Mouse (Mus musculus) neural tube, embryonic 11.5 days (tissue): ENCODE data around the gene Nid1. TPM values are rescaled to one million over a fixed set of nuclear protein-coding genes. Genes with fewer than 3 reads are reported as not detected.

ENCODE experiments used
- ATAC-seq: fragments of 200-750 bp; cut with Nextera tagmentation; 2 replicates; pipeline ENCODE4 v1.8.0; 2017; ENCODE audit warnings: moderate number of reproducible peaks, mild to moderate bottlenecking, moderate TSS enrichment, moderate library complexity; ENCODE audit not compliant: insufficient read depth, low FRiP score, low TSS enrichment
- DNase-seq: peaks from one replicate; pipeline ENCODE4 v3.0.0-alpha.2; 2015; ENCODE audit warnings: low spot score
- H3K27ac ChIP-seq: fragments of 300-500 bp; sonication (generic); 2 replicates; pipeline ENCODE4 v1.5.1; 2014; ENCODE audit warnings: low read depth, mild to moderate bottlenecking, low read length
- H3K27me3 ChIP-seq: fragments of 300-500 bp; sonication (generic); 2 replicates; pipeline ENCODE4 v1.6.1; 2014; ENCODE audit warnings: mild to moderate bottlenecking, low read length, mixed read lengths; ENCODE audit not compliant: control insufficient read depth, insufficient read depth
- H3K36me3 ChIP-seq: fragments of 300-500 bp; sonication (generic); 2 replicates; pipeline ENCODE4 v1.6.1; 2014; ENCODE audit warnings: mild to moderate bottlenecking, low read length, moderate library complexity, mixed read lengths; ENCODE audit not compliant: control insufficient read depth, insufficient read depth
- H3K4me1 ChIP-seq: fragments of 300-500 bp; sonication (generic); 2 replicates; pipeline ENCODE4 v1.6.1; 2014; ENCODE audit warnings: low read length, mixed read lengths; ENCODE audit not compliant: control insufficient read depth, insufficient read depth
- H3K4me2 ChIP-seq: fragments of 300-500 bp; sonication (generic); 2 replicates; pipeline ENCODE4 v1.6.1; 2014; ENCODE audit warnings: low read depth, mild to moderate bottlenecking, moderate library complexity
- H3K4me3 ChIP-seq: fragments of 300-500 bp; sonication (generic); 2 replicates; pipeline ENCODE4 v1.5.1; 2014; ENCODE audit warnings: low read depth, low read length
- H3K9ac ChIP-seq: fragments of 300-500 bp; sonication (generic); 2 replicates; pipeline ENCODE4 v1.6.1; 2014; ENCODE audit warnings: mild to moderate bottlenecking, low read length
- H3K9me3 ChIP-seq: fragments of 300-500 bp; sonication (generic); 2 replicates; pipeline ENCODE4 v1.6.1; 2016; ENCODE audit warnings: low read length; ENCODE audit not compliant: control insufficient read depth
- WGBS: fragments of 180-500 bp; shearing (Covaris S2); extraction: QIAGEN DNeasy Blood & Tissue Kit; methylation state at CpG from one replicate; pipeline ENCODE4 v1.1.7; 2014; 5-methylcytosine and 5-hydroxymethylcytosine counted together
- polyA plus RNA-seq: library from polyadenylated mRNA; unstranded; fragments of >200 nt; fragmentation: Nextera tagmentation; extraction: Ambion mirVana; gene quantifications from 2 replicates; pipeline ENCODE4 v1.2.1, GENCODE M21; 2014

Gene Nid1
- polyA plus RNA-seq, 1 experiment from 2014 or later = 53.1 TPM

- DNase-seq (no peak), ATAC-seq (no peak)
- Histone ChIP-seq H3K4me2 (no peak overlapping the region), H3K27ac (no peak overlapping the region), H3K27me3 (no peaks in the 10 kb centered on the region), H3K4me1 (no peaks in the 10 kb centered on the region), H3K9ac (no peak overlapping the region), H3K36me3 (no peaks in the 10 kb centered on the region), H3K9me3 (no peaks in the 10 kb centered on the region), H3K4me3 (no peak overlapping the region)
- WGBS = 90% methylated on average over 5 of the region's 5 CpGs
Observed at GRCm38 (mm10) chr13:13520436-13520835, 83.1 kb downstream of the Nid1 start.

- 87% methylated on average over 9 of the region's 9 CpGs for WGBS
- Histone ChIP-seq H3K27me3 (no peaks in the 10 kb centered on the region), H3K27ac (no peak overlapping the region), H3K9ac (no peak overlapping the region), H3K9me3 (no peaks in the 10 kb centered on the region), H3K36me3 (no peaks in the 10 kb centered on the region), H3K4me3 (no peak overlapping the region), H3K4me2 (no peak overlapping the region), H3K4me1 (no peaks in the 10 kb centered on the region)
- ATAC-seq (no peak), DNase-seq (no peak)
Observed at GRCm38 (mm10) chr13:13523625-13524584, 86.6 kb downstream of the Nid1 start.

GRCm38 (mm10) chr13:13525205-13525604 lies 87.9 kb downstream of the Nid1 start:
- H3K4me1 ChIP-seq = no peaks in the 10 kb centered on the region
- no peaks in the 10 kb centered on the region for H3K36me3 ChIP-seq
- H3K27me3 ChIP-seq = no peaks in the 10 kb centered on the region
- H3K9ac ChIP-seq = no peak overlapping the region
- WGBS = 94% methylated on average over 2 of the region's 2 CpGs
- ATAC-seq = no peak
- H3K4me3 ChIP-seq = no peak overlapping the region
- H3K27ac ChIP-seq = no peak overlapping the region
- no peak for DNase-seq
- no peak overlapping the region for H3K4me2 ChIP-seq
- no peaks in the 10 kb centered on the region for H3K9me3 ChIP-seq

- 88% methylated on average over 5 of the region's 5 CpGs for WGBS
- Histone ChIP-seq H3K27ac (no peak overlapping the region), H3K4me3 (no peak overlapping the region), H3K9me3 (no peaks in the 10 kb centered on the region), H3K27me3 (no peaks in the 10 kb centered on the region), H3K4me1 (no peaks in the 10 kb centered on the region), H3K36me3 (no peaks in the 10 kb centered on the region), H3K9ac (no peak overlapping the region), H3K4me2 (no peak overlapping the region)
- ATAC-seq = no peak
- no peak for DNase-seq
Observed at GRCm38 (mm10) chr13:13525877-13526276, 88.5 kb downstream of the Nid1 start.

- no peak overlapping the region for H3K4me2 ChIP-seq
- no peak for DNase-seq
Observed at GRCm38 (mm10) chr13:13529115-13529542, 91.8 kb downstream of the Nid1 start.

GRCm38 (mm10) chr13:13530913-13531312 lies 93.6 kb downstream of the Nid1 start:
- no peak for DNase-seq
- Histone ChIP-seq H3K4me2 (no peak overlapping the region), H3K27me3 (no peaks in the 10 kb centered on the region), H3K36me3 (no peaks in the 10 kb centered on the region), H3K4me1 (no peaks in the 10 kb centered on the region), H3K27ac (no peak overlapping the region), H3K4me3 (no peak overlapping the region), H3K9ac (no peak overlapping the region), H3K9me3 (no peaks in the 10 kb centered on the region)
- 93% methylated on average over 4 of the region's 4 CpGs for WGBS
- ATAC-seq = no peak

More at GRCm38 (mm10) chr13:13529115-13529542, 91.8 kb downstream of the Nid1 start:
- H3K36me3 ChIP-seq = no peaks in the 10 kb centered on the region
- no peaks in the 10 kb centered on the region for H3K4me1 ChIP-seq
- 79% methylated on average over 11 of the region's 11 CpGs for WGBS
- no peak overlapping the region for H3K4me3 ChIP-seq
- H3K27me3 ChIP-seq = no peaks in the 10 kb centered on the region
- no peak for ATAC-seq
- no peak overlapping the region for H3K9ac ChIP-seq
- no peak overlapping the region for H3K27ac ChIP-seq
- no peaks in the 10 kb centered on the region for H3K9me3 ChIP-seq

- 86% methylated on average over 7 of the region's 7 CpGs for WGBS
- no peak for DNase-seq
- ATAC-seq = no peak
Observed at GRCm38 (mm10) chr13:13531923-13532322, 94.6 kb downstream of the Nid1 start.

GRCm38 (mm10) chr13:13536555-13536954 lies 99.2 kb downstream of the Nid1 start:
- ATAC-seq = no peak
- H3K4me3 ChIP-seq = no peak overlapping the region
- no peaks in the 10 kb centered on the region for H3K27me3 ChIP-seq
- 80% methylated on average over 2 of the region's 2 CpGs for WGBS
- no peaks in the 10 kb centered on the region for H3K9me3 ChIP-seq
- H3K4me1 ChIP-seq = no peaks in the 10 kb centered on the region
- H3K27ac ChIP-seq = no peak overlapping the region
- no peak for DNase-seq
- H3K36me3 ChIP-seq = no peaks in the 10 kb centered on the region
- H3K9ac ChIP-seq = no peak overlapping the region
- H3K4me2 ChIP-seq = no peak overlapping the region

More at GRCm38 (mm10) chr13:13531923-13532322, 94.6 kb downstream of the Nid1 start:
- Histone ChIP-seq H3K27me3 (no peaks in the 10 kb centered on the region), H3K9me3 (no peaks in the 10 kb centered on the region), H3K9ac (no peak overlapping the region), H3K4me3 (no peak overlapping the region), H3K27ac (no peak overlapping the region), H3K36me3 (no peaks in the 10 kb centered on the region), H3K4me1 (no peaks in the 10 kb centered on the region), H3K4me2 (no peak overlapping the region)
